ENCODE assay signal across 8 mouse cellular contexts in the genomic region with DNA sequence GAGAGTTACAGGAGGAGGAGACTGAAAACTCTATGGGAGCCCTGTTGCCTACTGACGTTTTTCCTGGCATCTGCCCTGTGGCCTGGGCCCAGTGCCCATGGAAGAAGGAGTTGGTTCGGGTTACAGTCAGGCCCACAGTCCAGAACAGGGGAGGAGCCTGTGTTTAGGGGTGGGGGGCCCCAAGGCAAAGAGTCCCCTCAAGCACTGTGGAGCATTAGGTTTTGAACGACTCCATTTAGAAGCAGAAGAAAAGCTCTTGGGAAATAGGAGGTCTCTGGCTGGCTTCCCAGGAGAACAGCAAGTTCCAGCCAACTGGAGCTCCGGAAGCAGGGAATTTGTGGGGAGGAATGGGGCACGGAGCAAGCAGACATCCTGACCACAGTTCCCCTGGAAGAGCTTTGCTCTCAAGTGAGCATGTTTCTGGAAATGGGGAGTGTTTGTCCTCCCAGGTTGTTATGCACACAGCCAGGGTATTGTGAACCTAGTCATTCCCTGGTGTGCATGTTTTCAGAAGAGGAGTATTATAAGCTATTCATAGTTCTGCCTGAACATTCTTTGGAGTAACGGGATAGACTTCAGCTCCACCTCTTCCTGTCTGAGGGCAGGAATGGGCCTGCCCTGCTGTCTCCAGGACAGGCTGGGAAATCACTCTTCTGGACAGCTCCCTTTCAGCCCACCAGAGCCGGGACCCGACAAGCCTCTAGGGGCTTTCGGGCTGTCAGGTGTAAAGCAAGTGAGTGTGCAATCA. TPM values are rescaled to one million over a fixed set of nuclear protein-coding genes. Genes with fewer than 3 reads are reported as not detected.
DNase-seq lines count a peak whose midpoint lies in the region; ATAC-seq and TF ChIP-seq lines count a peak whose summit lies in the region.

No protein-coding gene starts in this region.

- TF ChIP-seq POLR2A in olfactory bulb, adult 2 months (IDR thresholded peaks at IDR 0.05; ENCODE audit: insufficient read depth, low read depth, low read length) = no peak

- H3K4me1 ChIP-seq in forebrain, embryonic 12.5 days = peaks cover 29% of the 10 kb centered on the region; the same call in 1 of the 2 replicates
- H3K4me1 ChIP-seq in heart, embryonic 13.5 days = peaks cover 30% of the 10 kb centered on the region
- H3K4me1 ChIP-seq in kidney, embryonic 16.5 days (ENCODE audit: insufficient read depth, low read length) = peaks cover 26% of the 10 kb centered on the region
- peaks cover 48% of the 10 kb centered on the region for H3K4me1 ChIP-seq in limb, embryonic 13.5 days
- H3K4me1 ChIP-seq in olfactory bulb, adult 2 months (ENCODE audit: control insufficient read depth, insufficient read depth, low read length) = peaks cover 14% of the 10 kb centered on the region

- no peaks in the 10 kb centered on the region for H3K27me3 ChIP-seq in forebrain, embryonic 12.5 days
- no peaks in the 10 kb centered on the region for H3K27me3 ChIP-seq in heart, embryonic 13.5 days (replicated peaks)
- no peaks in the 10 kb centered on the region for H3K27me3 ChIP-seq in kidney, embryonic 16.5 days (ENCODE audit: insufficient read depth, low read length)
- H3K27me3 ChIP-seq in limb, embryonic 13.5 days = no peaks in the 10 kb centered on the region

- WGBS in forebrain, embryonic 12.5 days = 28% methylated on average over 9 of the region's 9 CpGs
- 7% methylated on average over 9 of the region's 9 CpGs for WGBS in heart, embryonic 13.5 days
- 12% methylated on average over 9 of the region's 9 CpGs for WGBS in kidney, embryonic 16.5 days
- 8% methylated on average over 9 of the region's 9 CpGs for WGBS in limb, embryonic 13.5 days
- 10% methylated on average over 9 of the region's 9 CpGs for WGBS in olfactory bulb, adult 2 months

- peak; percentile 79 for DNase-seq in 3134 (ENCODE audit: extremely low read depth, insufficient read length, low spot score)
- peak; percentile 74 for DNase-seq in brain, embryonic 18.5 days (ENCODE audit: low read depth, low spot score)
- DNase-seq in yolk sac, embryonic 10.5 days (ENCODE audit: low spot score) = peak; percentile 6

- no peaks in the 10 kb centered on the region for H3K9me3 ChIP-seq in forebrain, embryonic 12.5 days
- H3K9me3 ChIP-seq in heart, embryonic 13.5 days = no peaks in the 10 kb centered on the region
- no peaks in the 10 kb centered on the region for H3K9me3 ChIP-seq in kidney, embryonic 16.5 days (ENCODE audit: low read length)
- H3K9me3 ChIP-seq in limb, embryonic 13.5 days = no peaks in the 10 kb centered on the region

- peak overlapping the region; percentile 60 for H3K27ac ChIP-seq in forebrain, embryonic 12.5 days
- H3K27ac ChIP-seq in heart, embryonic 13.5 days (replicated peaks) = peak overlapping the region; percentile 88
- peak overlapping the region; percentile 91 for H3K27ac ChIP-seq in kidney, embryonic 16.5 days (ENCODE audit: low read length)
- peak overlapping the region; percentile 81 for H3K27ac ChIP-seq in limb, embryonic 13.5 days
- peak overlapping the region; percentile 18; the same call in 1 of the 2 replicates for H3K27ac ChIP-seq in olfactory bulb, adult 2 months (ENCODE audit: insufficient read depth, low read depth, low read length)

- H3K4me2 ChIP-seq in forebrain, embryonic 12.5 days = no peak overlapping the region
- peak overlapping the region; percentile 53 for H3K4me2 ChIP-seq in heart, embryonic 13.5 days
- peak overlapping the region; percentile 29 for H3K4me2 ChIP-seq in kidney, embryonic 16.5 days (replicated peaks; ENCODE audit: low read depth, low read length)
- H3K4me2 ChIP-seq in limb, embryonic 13.5 days (replicated peaks) = peak overlapping the region; percentile 36

- H3K9ac ChIP-seq in forebrain, embryonic 12.5 days = no peak overlapping the region
- H3K9ac ChIP-seq in heart, embryonic 13.5 days = peak overlapping the region; percentile 44
- H3K9ac ChIP-seq in kidney, embryonic 16.5 days (replicated peaks; ENCODE audit: low read length) = 0 out of 2 replicates have a peak overlapping the region, but pooled peaks have one; percentile 4
- H3K9ac ChIP-seq in limb, embryonic 13.5 days = no peak overlapping the region

- no peak for TF ChIP-seq CTCF in olfactory bulb, adult 2 months (IDR thresholded peaks at IDR 0.05; ENCODE audit: insufficient read depth, low read depth, low read length)

- H3K36me3 ChIP-seq in forebrain, embryonic 12.5 days (replicated peaks) = no peaks in the 10 kb centered on the region
- H3K36me3 ChIP-seq in heart, embryonic 13.5 days = no peaks in the 10 kb centered on the region
- no peaks in the 10 kb centered on the region for H3K36me3 ChIP-seq in kidney, embryonic 16.5 days (ENCODE audit: insufficient read depth, low read length)
- H3K36me3 ChIP-seq in limb, embryonic 13.5 days = no peaks in the 10 kb centered on the region

- no peak overlapping the region for H3K4me3 ChIP-seq in forebrain, embryonic 12.5 days (replicated peaks)
- peak overlapping the region; percentile 21 for H3K4me3 ChIP-seq in heart, embryonic 13.5 days
- H3K4me3 ChIP-seq in kidney, embryonic 16.5 days (ENCODE audit: low read length) = no peak overlapping the region
- H3K4me3 ChIP-seq in limb, embryonic 13.5 days = no peak overlapping the region
- H3K4me3 ChIP-seq in olfactory bulb, adult 2 months (ENCODE audit: insufficient read depth, low read depth, low read length) = no peak overlapping the region

- ATAC-seq in forebrain, embryonic 12.5 days (ENCODE audit: low FRiP score) = peak; percentile 61
- ATAC-seq in heart, embryonic 13.5 days (ENCODE audit: extremely low read depth, insufficient number of reproducible peaks, low FRiP score, low TSS enrichment) = peak; percentile 51; the same call in 1 of the 2 replicates
- ATAC-seq in kidney, embryonic 16.5 days (ENCODE audit: low FRiP score, low TSS enrichment) = peak; percentile 93
- peak; percentile 89 for ATAC-seq in limb, embryonic 13.5 days (ENCODE audit: low FRiP score, low read depth)

RNA-seq across cellular contexts. Expression of a gene that starts 28.2 kb away (rescaled TPM):
- polyA plus RNA-seq in forebrain, embryonic 12.5 days (2016; fragmentation: Nextera tagmentation; extraction: Ambion mirVana) = 40.5 and 40.6 TPM in 2 replicates
- polyA plus RNA-seq in heart, embryonic 13.5 days (2015; fragmentation: Nextera tagmentation; extraction: Ambion mirVana) = 35.1 and 37.5 TPM in 2 replicates
- polyA plus RNA-seq in kidney, embryonic 16.5 days (2015; fragmentation: Nextera tagmentation; extraction: Ambion mirVana) = 29.1 and 33.3 TPM in 2 replicates
- 36.5 and 37.4 TPM in 2 replicates for polyA plus RNA-seq in limb, embryonic 13.5 days (2015; fragmentation: Nextera tagmentation; extraction: Ambion mirVana)
- polyA plus RNA-seq in olfactory bulb, adult 2 months (2012; ENCODE audit: insufficient read depth, insufficient read length, low replicate concordance, missing spikeins) = not detected in 2 replicates

Comparison
In these comparisons a context has a peak if more than half of its experiments do, and no peak if none do; other contexts are left out.
1. DNase-seq: peak in every context shown above with its lines; median percentile 79 in 3134; 74 in brain, embryonic 18.5 days; 6 in yolk sac, embryonic 10.5 days.
2. H3K27ac ChIP-seq: peak in every context shown above with its lines; median percentile 91 in kidney, embryonic 16.5 days; 88 in heart, embryonic 13.5 days; 81 in limb, embryonic 13.5 days; 60 in forebrain, embryonic 12.5 days; 18 in olfactory bulb, adult 2 months.
3. H3K9ac ChIP-seq: peak in heart, embryonic 13.5 days (single experiment) and kidney, embryonic 16.5 days (single experiment); none in forebrain, embryonic 12.5 days (single experiment) and limb, embryonic 13.5 days (single experiment).
4. Peak in every context shown above with its lines, with median percentiles within 50 percentile points of each other: ATAC-seq.